Mouse (Mus musculus) stomach, postnatal 0 days (tissue): ENCODE data around the gene Dock2. TPM values are rescaled to one million over a fixed set of nuclear protein-coding genes. Genes with fewer than 3 reads are reported as not detected.

ENCODE experiments used
- ATAC-seq: fragments of 200-750 bp; cut with Nextera tagmentation; 2 replicates; pipeline ENCODE4 v1.8.0; 2017; ENCODE audit not compliant: low FRiP score, low TSS enrichment
- DNase-seq: peaks from one replicate; pipeline ENCODE4 v3.0.0-alpha.2; 2016; ENCODE audit warnings: low spot score
- H3K27ac ChIP-seq: fragments of 300-500 bp; sonication (generic); replicated peaks from 2 replicates; pipeline ENCODE4 v1.5.1; 2014; ENCODE audit warnings: mild to moderate bottlenecking, control low read depth
- H3K27me3 ChIP-seq: fragments of 300-500 bp; sonication (generic); 2 replicates; pipeline ENCODE4 v1.6.1; 2014; ENCODE audit warnings: low read length; ENCODE audit not compliant: control insufficient read depth, insufficient read depth
- H3K36me3 ChIP-seq: fragments of 300-500 bp; sonication (generic); 2 replicates; pipeline ENCODE4 v1.6.1; 2014; ENCODE audit warnings: low read length, mixed read lengths; ENCODE audit not compliant: control insufficient read depth, insufficient read depth
- H3K4me1 ChIP-seq: fragments of 300-500 bp; sonication (generic); replicated peaks from 2 replicates; pipeline ENCODE4 v1.6.1; 2014; ENCODE audit warnings: antibody characterized with exemption; ENCODE audit not compliant: control insufficient read depth, insufficient read depth
- H3K4me2 ChIP-seq: fragments of 300-500 bp; sonication (generic); replicated peaks from 2 replicates; pipeline ENCODE4 v1.6.1; 2014; ENCODE audit warnings: low read depth, mild to moderate bottlenecking, control low read depth, moderate library complexity
- H3K4me3 ChIP-seq: fragments of 300-500 bp; sonication (generic); 2 replicates; pipeline ENCODE4 v1.5.1; 2014; ENCODE audit warnings: low read depth, low read length, control low read depth
- H3K9ac ChIP-seq: fragments of 300-500 bp; sonication (generic); 2 replicates; pipeline ENCODE4 v1.6.1; 2014; ENCODE audit warnings: mild to moderate bottlenecking, low read length, control low read depth, mixed read lengths
- H3K9me3 ChIP-seq: fragments of 300-500 bp; sonication (generic); 2 replicates; pipeline ENCODE4 v1.6.1; 2016; ENCODE audit warnings: low read length; ENCODE audit not compliant: control insufficient read depth
- CTCF ChIP-seq: IDR thresholded peaks from 2 replicates; pipeline ENCODE4 v1.5.1; 2016; ENCODE audit warnings: antibody characterized with exemption, low read depth, mild to moderate bottlenecking, moderate library complexity
- EP300 ChIP-seq: optimal IDR thresholded peaks from 2 replicates; pipeline ENCODE3; 2016; ENCODE audit warnings: antibody characterized with exemption
- WGBS: fragments of 180-500 bp; shearing (Covaris S2); extraction: QIAGEN DNeasy Blood & Tissue Kit; methylation state at CpG from one replicate; pipeline ENCODE4 v1.1.7; 2014; 5-methylcytosine and 5-hydroxymethylcytosine counted together
- polyA plus RNA-seq: library from polyadenylated mRNA; unstranded; fragments of >200 nt; fragmentation: Nextera tagmentation; extraction: Ambion mirVana; gene quantifications from 2 replicates; pipeline ENCODE4 v1.2.1, GENCODE M21; 2015

Gene Dock2
- polyA plus RNA-seq, 1 experiment from 2014 or later, result 1.0 TPM

DNA sequence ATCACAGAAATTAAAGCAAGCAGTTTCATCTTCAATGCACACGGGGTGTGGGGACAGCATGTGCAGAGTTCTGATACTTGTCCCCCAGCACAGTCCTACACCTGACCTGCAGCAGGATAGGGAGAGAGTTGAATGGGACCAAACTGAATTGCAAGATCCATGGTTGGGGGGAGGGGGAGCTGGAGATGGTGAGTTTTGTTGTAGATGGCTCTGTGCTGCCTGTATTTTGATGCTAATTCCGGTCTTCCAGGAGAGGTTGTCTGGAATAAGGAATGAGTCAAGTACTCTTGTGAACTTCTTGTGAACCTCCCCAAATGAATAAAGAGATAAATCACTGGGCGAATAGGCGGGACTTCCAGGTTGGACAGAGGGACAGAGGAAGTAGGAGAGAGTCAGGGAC is 289.0 kb downstream of the Dock2 start:
- Histone ChIP-seq H3K4me1 (no peaks in the 10 kb centered on the region), H3K4me2 (no peak overlapping the region), H3K9ac (no peak overlapping the region), H3K4me3 (no peak overlapping the region), H3K27me3 (no peaks in the 10 kb centered on the region), H3K36me3 (no peaks in the 10 kb centered on the region), H3K27ac (no peak overlapping the region), H3K9me3 (no peaks in the 10 kb centered on the region)
- DNase-seq, result no peak
- no peak for TF ChIP-seq CTCF
- no peak for TF ChIP-seq EP300
- WGBS, result 79% methylated on average over 4 of the region's 4 CpGs
- no peak for ATAC-seq

DNA sequence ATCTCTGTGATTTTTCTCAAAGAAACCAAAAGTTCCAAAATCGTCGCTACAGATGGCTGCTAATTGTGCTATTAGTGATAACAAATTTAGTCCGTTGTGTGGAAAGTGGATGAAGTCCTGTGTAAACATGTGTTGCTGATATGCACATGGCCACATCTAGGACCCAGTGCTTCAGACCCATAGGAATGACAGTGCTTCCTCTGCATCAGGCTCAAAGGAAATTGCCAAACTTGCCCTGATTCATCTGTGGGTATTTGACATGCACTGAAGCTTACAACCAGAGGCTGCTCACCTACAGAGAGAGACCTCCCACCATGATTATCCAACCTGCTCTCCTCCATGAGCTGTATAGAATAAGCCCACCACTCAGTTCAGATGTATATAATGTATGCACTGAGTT is 290.7 kb downstream of the Dock2 start:
- Histone ChIP-seq H3K4me3 (no peak overlapping the region), H3K9ac (no peak overlapping the region), H3K4me2 (no peak overlapping the region), H3K4me1 (no peaks in the 10 kb centered on the region), H3K27ac (no peak overlapping the region), H3K9me3 (no peaks in the 10 kb centered on the region), H3K27me3 (no peaks in the 10 kb centered on the region), H3K36me3 (no peaks in the 10 kb centered on the region)
- no peak for DNase-seq
- 82% methylated on average over 3 of the region's 3 CpGs for WGBS
- ATAC-seq, result no peak
- TF ChIP-seq CTCF (no peak), EP300 (no peak)

DNA sequence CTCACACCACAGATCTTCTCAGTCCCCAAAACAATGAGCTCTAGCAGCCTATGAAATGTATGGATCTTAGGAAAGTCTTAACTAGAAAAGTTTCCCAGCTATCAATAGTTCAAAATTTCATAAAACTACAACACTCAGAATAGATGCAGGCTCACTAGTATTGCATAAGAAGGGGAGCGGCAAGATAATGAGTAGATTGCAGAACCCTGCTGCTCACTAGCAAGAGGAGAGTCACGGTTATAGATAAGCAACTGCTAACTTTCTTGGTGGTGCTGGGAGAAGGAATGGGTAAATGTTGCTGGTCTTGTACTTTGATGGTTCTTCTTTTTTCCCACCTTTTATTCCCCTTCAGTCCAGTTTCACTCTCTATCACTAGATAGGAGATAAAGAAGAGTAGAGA is 291.5 kb downstream of the Dock2 start:
- Histone ChIP-seq H3K4me2 (no peak overlapping the region), H3K27me3 (no peaks in the 10 kb centered on the region), H3K27ac (no peak overlapping the region), H3K4me3 (no peak overlapping the region), H3K9ac (no peak overlapping the region), H3K9me3 (no peaks in the 10 kb centered on the region), H3K4me1 (no peaks in the 10 kb centered on the region), H3K36me3 (no peaks in the 10 kb centered on the region)
- no peak for DNase-seq
- TF ChIP-seq CTCF (no peak), EP300 (no peak)
- ATAC-seq, result no peak
- WGBS, result 88% methylated on average over 2 of the region's 2 CpGs

GRCm38 (mm10) chr11:34489548-34489947 is 294.1 kb downstream of the Dock2 start:
- no peak for TF ChIP-seq EP300
- TF ChIP-seq CTCF, result no peak
- H3K27ac ChIP-seq, result no peak overlapping the region
- H3K9ac ChIP-seq, result no peak overlapping the region
- DNase-seq (no peak), ATAC-seq (no peak)
- no peak overlapping the region for H3K4me3 ChIP-seq
- H3K4me2 ChIP-seq, result no peak overlapping the region
- no peaks in the 10 kb centered on the region for H3K4me1 ChIP-seq
- no peaks in the 10 kb centered on the region for H3K27me3 ChIP-seq
- WGBS, result 76% methylated on average over 6 of the region's 6 CpGs
- H3K36me3 ChIP-seq, result no peaks in the 10 kb centered on the region
- no peaks in the 10 kb centered on the region for H3K9me3 ChIP-seq

DNA sequence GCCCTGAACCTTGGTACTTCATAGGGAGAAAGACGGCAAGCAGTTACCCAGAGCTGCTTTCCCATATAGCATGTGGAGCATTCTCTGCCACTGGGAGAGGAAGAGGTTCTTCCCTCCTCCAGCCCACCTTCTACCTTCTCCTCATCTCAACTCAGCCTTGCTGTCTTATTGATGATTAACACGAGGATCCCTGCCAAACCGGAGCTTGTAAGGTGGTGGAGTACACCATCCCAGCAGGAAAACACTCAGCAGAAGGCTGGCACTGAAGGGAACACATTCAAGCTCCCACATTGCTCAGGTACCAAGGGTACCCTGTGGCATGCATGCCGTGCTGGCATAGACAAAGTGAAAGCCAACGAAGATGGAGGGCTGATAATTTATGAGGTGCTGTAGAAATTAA is 304.4 kb downstream of the Dock2 start:
- no peak for DNase-seq
- Histone ChIP-seq H3K36me3 (no peaks in the 10 kb centered on the region), H3K9ac (no peak overlapping the region), H3K27me3 (no peaks in the 10 kb centered on the region), H3K4me3 (no peak overlapping the region), H3K27ac (no peak overlapping the region), H3K4me1 (no peaks in the 10 kb centered on the region), H3K4me2 (no peak overlapping the region), H3K9me3 (no peaks in the 10 kb centered on the region)
- no peak for ATAC-seq
- WGBS, result 68% methylated on average over 5 of the region's 5 CpGs
- TF ChIP-seq CTCF, result no peak
- no peak for TF ChIP-seq EP300

DNA sequence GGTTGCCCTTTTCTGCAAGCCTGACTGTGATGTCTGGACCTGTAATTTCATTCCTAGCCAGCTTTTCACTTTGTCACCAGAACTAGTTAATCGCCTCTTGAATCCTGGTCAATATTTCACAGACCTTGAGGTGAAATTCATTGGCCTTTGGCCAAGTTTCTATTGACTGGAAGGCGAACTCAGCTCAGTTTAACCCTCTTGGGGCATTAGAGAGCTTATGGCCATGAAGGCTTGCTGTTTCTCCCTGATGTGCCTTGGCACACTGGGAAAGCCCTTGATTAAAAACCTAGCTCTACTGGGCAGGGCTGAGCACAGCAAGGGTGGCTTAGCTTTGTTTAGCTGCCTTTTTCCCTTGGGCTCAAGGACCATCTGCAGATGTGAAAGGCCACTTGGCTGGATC is 313.9 kb downstream of the Dock2 start:
- ATAC-seq (no peak), DNase-seq (no peak)

More for the DNA sequence above, 313.9 kb downstream of the Dock2 start:
- H3K9ac ChIP-seq, result no peak overlapping the region
- TF ChIP-seq CTCF (no peak), EP300 (no peak)
- H3K4me1 ChIP-seq, result no peaks in the 10 kb centered on the region
- no peak overlapping the region for H3K27ac ChIP-seq
- no peak overlapping the region for H3K4me3 ChIP-seq
- no peak overlapping the region for H3K4me2 ChIP-seq
- 55% methylated on average over 2 of the region's 2 CpGs for WGBS
- H3K27me3 ChIP-seq, result no peaks in the 10 kb centered on the region
- H3K9me3 ChIP-seq, result no peaks in the 10 kb centered on the region
- no peaks in the 10 kb centered on the region for H3K36me3 ChIP-seq
